Mouse (Mus musculus) olfactory bulb, adult 2 months (tissue): ENCODE data around the gene Cchcr1.

Experiments
- CTCF ChIP-seq: fragments of 200-500 bp; IDR thresholded peaks from 2 replicates; pipeline ENCODE4 v1.5.1; 2012; ENCODE audit warnings: low read depth, mild to moderate bottlenecking, low read length, moderate library complexity; ENCODE audit not compliant: insufficient read depth
- POLR2A ChIP-seq: fragments of 200-500 bp; IDR thresholded peaks from 2 replicates; pipeline ENCODE4 v1.6.1; 2012; ENCODE audit warnings: mild to moderate bottlenecking, low read depth, low read length, moderate library complexity; ENCODE audit not compliant: insufficient read depth

- TF ChIP-seq CTCF (no peak), POLR2A (no peak)
Observed at GRCm38 (mm10) chr17:35526644-35527043, 9.7 kb downstream of the Cchcr1 start.
